Mouse (Mus musculus): ENCODE results near the gene Tie1.

DNA sequence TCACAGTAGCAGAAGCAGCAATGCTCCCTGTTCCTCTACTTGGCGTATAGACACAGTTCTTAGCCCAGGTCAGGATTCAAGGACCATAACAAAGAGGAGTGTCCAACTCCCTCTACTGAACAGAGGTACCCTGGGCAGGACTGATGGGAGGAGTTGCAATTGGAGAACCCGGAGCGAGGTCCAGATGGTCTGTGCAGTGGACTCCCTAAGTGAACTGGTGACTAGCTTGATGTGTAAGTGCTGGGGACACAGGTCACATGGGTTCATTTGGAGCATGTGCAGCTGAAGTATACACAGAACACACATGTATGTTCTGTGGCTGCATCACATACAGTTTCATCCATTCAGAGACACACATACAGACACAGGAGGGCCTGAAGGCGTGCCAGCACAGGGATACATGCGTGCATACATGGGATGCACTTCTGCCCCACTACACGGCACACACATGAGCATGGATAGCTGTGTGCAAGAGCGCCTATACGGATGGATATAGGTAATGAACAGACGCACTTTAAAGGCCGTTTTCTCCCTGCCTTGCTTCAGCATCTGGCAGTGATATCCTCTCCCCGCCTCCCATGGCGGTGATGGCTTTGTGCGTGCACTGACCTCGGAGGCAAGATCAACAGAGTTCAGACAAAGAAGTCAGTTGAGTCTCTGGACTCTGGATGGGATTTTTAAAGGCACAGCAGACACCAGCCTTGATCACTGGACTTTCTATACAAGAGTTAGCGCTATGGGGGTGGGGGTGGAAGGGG is 12.9 kb downstream of the Tie1 start:
- TF ChIP-seq MXI1 (IDR thresholded peaks at IDR 0.05; ENCODE audit: low read depth, low read length) (no peak), EP300 (IDR thresholded peaks at IDR 0.05; ENCODE audit: low read length) (no peak), CTCF (conservative IDR thresholded peaks at IDR 0.05 in 1 of 2, IDR thresholded peaks at IDR 0.05 in 1 of 2; ENCODE audit: low read depth in 2 of 2, low read length in 2 of 2) (no peak), MAX (IDR thresholded peaks at IDR 0.05; ENCODE audit: low read length) (no peak), TBP (conservative IDR thresholded peaks at IDR 0.05; ENCODE audit: low read depth, low read length) (no peak), GABPA (IDR thresholded peaks at IDR 0.05; ENCODE audit: insufficient replicate concordance, low read depth, low read length) (no peak), KAT2A (IDR thresholded peaks at IDR 0.05; ENCODE audit: insufficient replicate concordance, low read length) (no peak), UBTF (IDR thresholded peaks at IDR 0.05; ENCODE audit: low read depth, low read length) (no peak)
